ENCODE assay signal across 9 mouse cellular contexts in the genomic region with DNA sequence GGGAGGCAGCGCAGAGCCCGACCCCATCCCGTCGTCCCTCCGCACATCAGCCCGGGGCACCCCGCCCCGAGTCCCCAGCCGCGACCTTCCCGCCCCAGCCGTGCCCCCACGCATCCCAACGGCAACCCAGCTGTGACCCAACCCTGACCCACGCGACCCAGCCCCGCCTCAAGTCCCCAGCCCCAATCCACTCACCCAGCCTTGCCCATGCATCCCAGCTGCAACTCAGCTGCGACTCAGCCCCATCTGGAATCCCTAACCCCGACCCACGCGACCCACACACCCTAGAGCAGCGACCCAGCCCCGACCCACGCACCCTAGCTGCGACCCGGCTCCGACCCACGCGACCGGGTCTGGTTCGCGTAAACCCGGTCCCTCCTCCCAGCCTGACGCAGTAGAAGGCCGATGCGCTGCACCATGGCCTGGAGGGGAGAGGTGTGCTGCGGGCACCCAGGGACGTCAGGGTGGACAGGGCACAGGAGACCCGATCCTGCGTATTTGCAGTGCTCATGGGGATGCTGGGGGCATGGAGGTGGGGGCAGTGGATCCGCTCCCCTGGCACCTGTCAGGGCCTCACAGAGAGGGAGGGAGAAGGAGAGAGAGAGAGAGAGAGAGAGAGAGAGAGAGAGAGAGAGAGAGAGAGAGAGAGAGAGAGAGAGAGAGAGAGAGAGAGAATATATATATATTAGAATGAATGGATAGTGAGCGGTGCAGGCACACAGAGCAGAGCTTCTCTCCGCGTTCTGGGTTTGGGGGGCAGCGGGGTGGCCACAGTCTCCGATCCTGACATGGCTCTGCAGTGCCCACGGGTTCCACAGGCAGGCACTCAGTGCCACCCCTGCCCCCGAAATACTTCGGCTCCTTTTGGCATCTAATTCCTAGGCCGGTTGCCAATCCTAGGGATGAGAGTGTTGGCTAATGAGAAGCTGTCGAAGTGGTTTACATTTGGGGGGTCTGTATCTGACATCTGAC. TPM values are rescaled to one million over a fixed set of nuclear protein-coding genes. Genes with fewer than 3 reads are reported as not detected.
DNase-seq lines count a peak whose midpoint lies in the region; ATAC-seq and TF ChIP-seq lines count a peak whose summit lies in the region.
"Had no signal": no experiment of that assay in that cellular context is flagged by ENCODE, and none has a peak within 500 bp of the region (broad histone marks: within the 10 kb centered on the region; RNA-seq: fewer than 3 reads in every experiment).

No protein-coding gene starts in this region.

- DNase-seq in heart, postnatal 10 days, result no peak
- no peak for DNase-seq in hindbrain, postnatal 0 days (ENCODE audit: low spot score)
- no peak for DNase-seq in embryo, embryonic 11 days
- no peak for DNase-seq in natural killer cell, adult 2 months (ENCODE audit: low spot score in 2 of 2)
- no peak for DNase-seq in urinary bladder, postnatal 36 days (ENCODE audit: low spot score in 2 of 2)
- DNase-seq: cerebellum, adult 9-10 months had no signal

- no peak for ATAC-seq in heart, embryonic 15.5 days (replicated peaks; ENCODE audit: insufficient number of reproducible peaks, insufficient read depth, low FRiP score, low read depth)
- ATAC-seq in hindbrain, postnatal 0 days, result no peak
- no peak for ATAC-seq in midbrain, embryonic 16.5 days

- H3K4me2 ChIP-seq in heart, embryonic 15.5 days, result peak overlapping the region; percentile 71
- H3K4me2 ChIP-seq in hindbrain, postnatal 0 days (ENCODE audit: low read depth, low read length), result peak overlapping the region; percentile 54
- H3K4me2 ChIP-seq in midbrain, embryonic 16.5 days (ENCODE audit: low read length), result peak overlapping the region; percentile 53

- no peak for TF ChIP-seq POLR2A in cortical plate, adult 2 months (IDR thresholded peaks at IDR 0.05; ENCODE audit: extremely low read depth, insufficient read depth, low read length)

- H3K27me3 ChIP-seq in heart, embryonic 15.5 days, result peaks cover 93% of the 10 kb centered on the region
- peaks cover 66% of the 10 kb centered on the region for H3K27me3 ChIP-seq in hindbrain, postnatal 0 days (ENCODE audit: insufficient read depth, low read length)
- peaks cover 61% of the 10 kb centered on the region for H3K27me3 ChIP-seq in midbrain, embryonic 16.5 days (ENCODE audit: control insufficient read depth, insufficient read depth, low read depth, low read length)

- no peak overlapping the region; the same call in 1 of the 2 replicates for H3K9ac ChIP-seq in heart, embryonic 15.5 days
- 0 out of 2 replicates have a peak overlapping the region, but pooled peaks have one; percentile 18 for H3K9ac ChIP-seq in hindbrain, postnatal 0 days (replicated peaks; ENCODE audit: low read length)
- H3K9ac ChIP-seq in midbrain, embryonic 16.5 days (ENCODE audit: low read depth, low read length), result peak overlapping the region; percentile 45

- H3K27ac ChIP-seq in heart, embryonic 15.5 days, result no peak overlapping the region
- H3K27ac ChIP-seq in cortical plate, adult 2 months (ENCODE audit: insufficient read depth, low read length), result 0 out of 2 replicates have a peak overlapping the region, but pooled peaks have one; percentile 53
- no peak overlapping the region for H3K27ac ChIP-seq in hindbrain, postnatal 0 days
- no peak overlapping the region for H3K27ac ChIP-seq in midbrain, embryonic 16.5 days (ENCODE audit: low read length)

- H3K4me3 ChIP-seq in heart, embryonic 15.5 days, result peak overlapping the region; percentile 51
- H3K4me3 ChIP-seq in cortical plate, adult 2 months (ENCODE audit: insufficient read depth, low read length), result peak overlapping the region; percentile 35
- H3K4me3 ChIP-seq in hindbrain, postnatal 0 days (ENCODE audit: low read length), result peak overlapping the region; percentile 29
- peak overlapping the region; percentile 34 for H3K4me3 ChIP-seq in midbrain, embryonic 16.5 days (ENCODE audit: low read depth, low read length)

- no peak for TF ChIP-seq CTCF in cortical plate, adult 2 months (IDR thresholded peaks at IDR 0.05; ENCODE audit: extremely low read depth, insufficient read depth, low read length)
- TF ChIP-seq CTCF in hindbrain, postnatal 0 days (IDR thresholded peaks at IDR 0.05; ENCODE audit: low read depth), result no peak

- H3K9me3 ChIP-seq in heart, embryonic 15.5 days (replicated peaks), result no peaks in the 10 kb centered on the region
- H3K9me3 ChIP-seq in hindbrain, postnatal 0 days (ENCODE audit: low read length), result no peaks in the 10 kb centered on the region
- no peaks in the 10 kb centered on the region for H3K9me3 ChIP-seq in midbrain, embryonic 16.5 days (replicated peaks; ENCODE audit: control insufficient read depth, low read length, poor library complexity, severe bottlenecking)

- H3K36me3 ChIP-seq in heart, embryonic 15.5 days, result no peaks in the 10 kb centered on the region
- H3K36me3 ChIP-seq in hindbrain, postnatal 0 days (ENCODE audit: insufficient read depth, low read length), result no peaks in the 10 kb centered on the region
- H3K36me3 ChIP-seq in midbrain, embryonic 16.5 days (ENCODE audit: control insufficient read depth, insufficient read depth, low read length), result no peaks in the 10 kb centered on the region

- peaks cover 35% of the 10 kb centered on the region for H3K4me1 ChIP-seq in heart, embryonic 15.5 days (replicated peaks)
- H3K4me1 ChIP-seq in cortical plate, adult 2 months (ENCODE audit: control insufficient read depth, insufficient read depth, low read length), result 0 out of 2 replicates have a peak, but pooled peaks cover 2% of the 10 kb centered on the region
- no peaks in the 10 kb centered on the region; the same call in 1 of the 2 replicates for H3K4me1 ChIP-seq in hindbrain, postnatal 0 days (ENCODE audit: insufficient read depth, low read length)
- H3K4me1 ChIP-seq in midbrain, embryonic 16.5 days (ENCODE audit: control insufficient read depth, insufficient read depth, low read length), result peaks cover 15% of the 10 kb centered on the region

- intact Hi-C loops in heart, postnatal 10 days (cut with DNase I), result no loop called here

- WGBS in heart, embryonic 15.5 days, result 5% methylated on average over 51 of the region's 51 CpGs
- WGBS in hindbrain, postnatal 0 days, result 3% methylated on average over 49 of the region's 51 CpGs
- WGBS in midbrain, embryonic 16.5 days, result 4% methylated on average over 36 of the region's 51 CpGs

RNA-seq across cellular contexts. Expression of a gene that starts 0.8 kb away (rescaled TPM):
- 6.6 and 9.9 TPM in 2 replicates for polyA plus RNA-seq in heart, embryonic 15.5 days (2015; fragmentation: Nextera tagmentation; extraction: Ambion mirVana)
- 1 to 10 TPM; 3.4 to 5.6 TPM for total RNA-seq in heart, postnatal 10 days (2021)
- polyA plus RNA-seq in cortical plate, adult 2 months (2012; rRNA removed), result 22.8 and 23.5 TPM in 2 replicates
- 0.36 and 13.6 TPM in 2 replicates for total RNA-seq in hindbrain, postnatal 0 days (2014; rRNA removed)
- polyA plus RNA-seq in hindbrain, postnatal 0 days (2015; fragmentation: Nextera tagmentation; extraction: Ambion mirVana), result 0.74 and 0.95 TPM in 2 replicates
- polyA plus RNA-seq in midbrain, embryonic 16.5 days (2015; fragmentation: Nextera tagmentation; extraction: Ambion mirVana), result 1.7 and 2.2 TPM in 2 replicates

RNA-seq across cellular contexts. Expression of a gene that starts 29.4 kb away (rescaled TPM):
- polyA plus RNA-seq in heart, embryonic 15.5 days (2015; fragmentation: Nextera tagmentation; extraction: Ambion mirVana), result 52.1 and 55.6 TPM in 2 replicates
- total RNA-seq in heart, postnatal 10 days (2021), result 10 to 100 TPM; 36.0 to 37.0 TPM
- 115 and 125 TPM in 2 replicates for polyA plus RNA-seq in cortical plate, adult 2 months (2012; rRNA removed)
- 22.5 and 26.0 TPM in 2 replicates for total RNA-seq in hindbrain, postnatal 0 days (2014; rRNA removed)
- 70.2 and 77.6 TPM in 2 replicates for polyA plus RNA-seq in hindbrain, postnatal 0 days (2015; fragmentation: Nextera tagmentation; extraction: Ambion mirVana)
- polyA plus RNA-seq in midbrain, embryonic 16.5 days (2015; fragmentation: Nextera tagmentation; extraction: Ambion mirVana), result 95.9 and 104 TPM in 2 replicates

RNA-seq across cellular contexts. Expression of a gene that starts 47.9 kb away (rescaled TPM):
- 106 and 111 TPM in 2 replicates for polyA plus RNA-seq in heart, embryonic 15.5 days (2015; fragmentation: Nextera tagmentation; extraction: Ambion mirVana)
- total RNA-seq in heart, postnatal 10 days (2021), result 10 to 100 TPM; 15.4 to 16.6 TPM
- polyA plus RNA-seq in cortical plate, adult 2 months (2012; rRNA removed), result 1.8 and 2.4 TPM in 2 replicates
- 10.8 and 17.1 TPM in 2 replicates for total RNA-seq in hindbrain, postnatal 0 days (2014; rRNA removed)
- 28.9 and 35.1 TPM in 2 replicates for polyA plus RNA-seq in hindbrain, postnatal 0 days (2015; fragmentation: Nextera tagmentation; extraction: Ambion mirVana)
- polyA plus RNA-seq in midbrain, embryonic 16.5 days (2015; fragmentation: Nextera tagmentation; extraction: Ambion mirVana), result 19.7 and 26.1 TPM in 2 replicates

RNA-seq across cellular contexts. Expression of a gene that starts 50.2 kb away (rescaled TPM):
- polyA plus RNA-seq in heart, embryonic 15.5 days (2015; fragmentation: Nextera tagmentation; extraction: Ambion mirVana), result 8.2 and 9.7 TPM in 2 replicates
- total RNA-seq in heart, postnatal 10 days (2021), result 10 to 100 TPM; 10.7 to 11.2 TPM
- 17.5 and 19.6 TPM in 2 replicates for polyA plus RNA-seq in cortical plate, adult 2 months (2012; rRNA removed)
- 12.8 and 15.5 TPM in 2 replicates for total RNA-seq in hindbrain, postnatal 0 days (2014; rRNA removed)
- polyA plus RNA-seq in hindbrain, postnatal 0 days (2015; fragmentation: Nextera tagmentation; extraction: Ambion mirVana), result 9.3 and 9.4 TPM in 2 replicates
- polyA plus RNA-seq in midbrain, embryonic 16.5 days (2015; fragmentation: Nextera tagmentation; extraction: Ambion mirVana), result 16.1 and 17.0 TPM in 2 replicates
